Mouse (Mus musculus): ENCODE measurements at regions not wholly inside any gene's neighbourhood (a gene's known extent, or its start where the extent isn't known, plus 50 kb on each side); places are given as distances from the start of the nearest gene placed in this dataset.

DNA sequence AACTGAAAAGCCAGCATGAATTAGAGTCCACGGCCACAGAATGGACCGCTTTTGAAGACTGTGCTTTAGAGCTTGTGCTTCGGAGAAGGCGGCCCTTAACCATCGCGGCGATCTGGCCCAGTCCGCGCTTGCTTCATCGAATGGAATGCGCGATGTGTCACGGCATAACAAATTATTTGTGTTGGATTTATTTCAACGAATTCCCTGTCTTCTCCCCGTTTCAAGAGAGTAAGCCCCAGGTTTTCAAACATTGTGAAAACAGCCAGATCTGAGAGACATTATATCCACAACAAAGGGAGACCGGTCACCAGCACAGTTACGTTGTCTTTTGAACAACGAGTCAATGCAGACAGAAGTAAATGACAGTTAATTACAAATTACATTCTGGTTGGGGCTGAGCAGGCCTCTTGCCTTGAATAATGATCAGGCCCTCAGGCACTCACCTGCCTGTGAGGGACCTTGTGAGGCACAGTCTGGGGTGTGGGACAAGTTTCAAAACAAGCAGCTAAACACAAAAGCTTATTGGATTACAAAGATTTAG is 275.9 kb upstream of the Irx2 start:
- peak; percentile 12 for DNase-seq (ENCODE audit: low spot score)
- WGBS, result 24% methylated on average over 18 of the region's 18 CpGs
- Histone ChIP-seq H3K4me2 (ENCODE audit: low read depth, low read length, poor library complexity, severe bottlenecking) (peak overlapping the region; percentile 20), H3K9ac (replicated peaks; ENCODE audit: low read length, poor library complexity, severe bottlenecking) (no peak overlapping the region), H3K27ac (ENCODE audit: low read depth, low read length) (no peak overlapping the region), H3K4me3 (ENCODE audit: low read depth, low read length) (no peak overlapping the region), H3K27me3 (ENCODE audit: insufficient read depth, low read length) (peaks cover 5% of the 10 kb centered on the region; the same call in 1 of the 2 replicates), H3K9me3 (ENCODE audit: low read length) (no peaks in the 10 kb centered on the region), H3K36me3 (ENCODE audit: insufficient read depth, low read length) (no peaks in the 10 kb centered on the region), H3K4me1 (ENCODE audit: insufficient read depth, low read length) (no peaks in the 10 kb centered on the region)
- TF ChIP-seq CTCF (IDR thresholded peaks at IDR 0.05), result no peak
- no peak for ATAC-seq (ENCODE audit: low FRiP score)

- no peak overlapping the region for H3K27ac ChIP-seq (ENCODE audit: low read depth, low read length)
- no peak overlapping the region for H3K9ac ChIP-seq (replicated peaks; ENCODE audit: low read length, poor library complexity, severe bottlenecking)
- H3K4me2 ChIP-seq (ENCODE audit: low read depth, low read length, poor library complexity, severe bottlenecking), result no peak overlapping the region
- ATAC-seq (ENCODE audit: low FRiP score) (no peak), DNase-seq (ENCODE audit: low spot score) (no peak)
- no peaks in the 10 kb centered on the region for H3K9me3 ChIP-seq (ENCODE audit: low read length)
- no peak for TF ChIP-seq CTCF (IDR thresholded peaks at IDR 0.05)
- 78% methylated on average over 1 of the region's 1 CpGs for WGBS
- no peaks in the 10 kb centered on the region for H3K4me1 ChIP-seq (ENCODE audit: insufficient read depth, low read length)
- no peak overlapping the region for H3K4me3 ChIP-seq (ENCODE audit: low read depth, low read length)
- H3K36me3 ChIP-seq (ENCODE audit: insufficient read depth, low read length), result no peaks in the 10 kb centered on the region
- 0 out of 2 replicates have a peak, but pooled peaks cover under 1% of the 10 kb centered on the region for H3K27me3 ChIP-seq (ENCODE audit: insufficient read depth, low read length)
Measured at GRCm38 (mm10) chr13:72355297-72355696, 273.3 kb upstream of the Irx2 start.

DNA sequence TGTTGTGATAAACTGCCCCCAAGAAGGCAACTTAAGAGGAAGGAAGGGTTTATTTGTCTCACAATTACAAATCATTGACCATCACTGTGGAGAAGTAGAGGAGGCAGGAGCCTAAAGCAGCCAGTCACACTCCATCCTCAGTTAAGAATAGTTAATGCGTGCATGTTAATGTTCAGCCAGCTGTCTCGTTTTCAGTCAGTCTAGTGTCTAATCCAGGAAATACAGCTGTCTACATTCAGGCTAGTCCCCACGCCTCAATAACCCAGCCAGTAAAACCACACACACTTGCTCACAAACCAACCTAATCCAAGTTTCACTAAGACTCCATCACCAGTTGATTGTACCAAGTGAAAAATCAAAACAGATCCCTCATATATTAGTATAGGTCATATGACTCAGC is 272.8 kb upstream of the Irx2 start:
- H3K9me3 ChIP-seq (ENCODE audit: low read length), result no peaks in the 10 kb centered on the region
- ATAC-seq (ENCODE audit: low FRiP score) (no peak), DNase-seq (ENCODE audit: low spot score) (no peak)
- H3K27ac ChIP-seq (ENCODE audit: low read depth, low read length), result no peak overlapping the region
- H3K27me3 ChIP-seq (ENCODE audit: insufficient read depth, low read length), result no peaks in the 10 kb centered on the region
- no peak overlapping the region for H3K4me3 ChIP-seq (ENCODE audit: low read depth, low read length)
- no peaks in the 10 kb centered on the region for H3K36me3 ChIP-seq (ENCODE audit: insufficient read depth, low read length)
- no peak for TF ChIP-seq CTCF (IDR thresholded peaks at IDR 0.05)
- H3K4me2 ChIP-seq (ENCODE audit: low read depth, low read length, poor library complexity, severe bottlenecking), result no peak overlapping the region
- H3K9ac ChIP-seq (replicated peaks; ENCODE audit: low read length, poor library complexity, severe bottlenecking), result no peak overlapping the region
- 60% methylated on average over 3 of the region's 3 CpGs for WGBS
- no peaks in the 10 kb centered on the region for H3K4me1 ChIP-seq (ENCODE audit: insufficient read depth, low read length)

GRCm38 (mm10) chr13:72358243-72358904 is 270.2 kb upstream of the Irx2 start:
- ATAC-seq (ENCODE audit: low FRiP score) (0 out of 2 replicates have a peak, but pooled peaks have one; percentile 47), DNase-seq (ENCODE audit: low spot score) (no peak)
- Histone ChIP-seq H3K9me3 (ENCODE audit: low read length) (no peaks in the 10 kb centered on the region), H3K4me1 (ENCODE audit: insufficient read depth, low read length) (no peaks in the 10 kb centered on the region), H3K4me2 (ENCODE audit: low read depth, low read length, poor library complexity, severe bottlenecking) (no peak overlapping the region), H3K9ac (replicated peaks; ENCODE audit: low read length, poor library complexity, severe bottlenecking) (no peak overlapping the region), H3K27ac (ENCODE audit: low read depth, low read length) (no peak overlapping the region), H3K27me3 (ENCODE audit: insufficient read depth, low read length) (no peaks in the 10 kb centered on the region), H3K36me3 (ENCODE audit: insufficient read depth, low read length) (no peaks in the 10 kb centered on the region), H3K4me3 (ENCODE audit: low read depth, low read length) (no peak overlapping the region)
- 33% methylated on average over 8 of the region's 8 CpGs for WGBS
- no peak for TF ChIP-seq CTCF (IDR thresholded peaks at IDR 0.05)

GRCm38 (mm10) chr13:72365534-72366271 is 262.9 kb upstream of the Irx2 start:
- ATAC-seq (ENCODE audit: low FRiP score) (0 out of 2 replicates have a peak, but pooled peaks have one; percentile 36), DNase-seq (ENCODE audit: low spot score) (peak; percentile 33)
- H3K4me2 ChIP-seq (ENCODE audit: low read depth, low read length, poor library complexity, severe bottlenecking), result peak overlapping the region; percentile 48
- H3K9me3 ChIP-seq (ENCODE audit: low read length), result no peaks in the 10 kb centered on the region
- no peaks in the 10 kb centered on the region; the same call in 1 of the 2 replicates for H3K27me3 ChIP-seq (ENCODE audit: insufficient read depth, low read length)
- H3K27ac ChIP-seq (ENCODE audit: low read depth, low read length), result no peak overlapping the region
- TF ChIP-seq CTCF (IDR thresholded peaks at IDR 0.05), result no peak
- WGBS, result 19% methylated on average over 24 of the region's 24 CpGs
- no peak overlapping the region; the same call in 1 of the 2 replicates for H3K9ac ChIP-seq (replicated peaks; ENCODE audit: low read length, poor library complexity, severe bottlenecking)
- H3K4me3 ChIP-seq (ENCODE audit: low read depth, low read length), result no peak overlapping the region; the same call in 1 of the 2 replicates
- H3K36me3 ChIP-seq (ENCODE audit: insufficient read depth, low read length), result no peaks in the 10 kb centered on the region
- H3K4me1 ChIP-seq (ENCODE audit: insufficient read depth, low read length), result peaks cover 5% of the 10 kb centered on the region

DNA sequence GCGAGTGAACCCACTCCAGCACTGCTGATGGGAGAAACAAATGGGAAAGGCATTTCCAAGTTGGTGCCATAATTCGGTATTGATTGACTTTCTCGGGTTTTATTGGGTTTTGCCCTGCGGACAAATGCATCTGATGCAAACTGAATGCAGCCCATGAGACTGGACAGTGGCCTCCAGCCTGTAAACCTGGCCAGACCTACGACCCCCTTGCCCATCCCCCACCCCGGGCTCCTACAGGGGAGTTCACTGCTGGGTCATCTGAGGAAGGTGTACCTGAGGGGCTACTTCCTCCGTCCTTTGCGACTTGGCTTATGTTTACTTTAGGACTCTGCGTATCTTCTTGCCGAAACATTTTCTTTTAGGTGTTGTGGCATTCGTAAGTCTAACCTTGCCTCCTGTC is 262.3 kb upstream of the Irx2 start:
- TF ChIP-seq CTCF (IDR thresholded peaks at IDR 0.05), result no peak
- H3K9me3 ChIP-seq (ENCODE audit: low read length), result no peaks in the 10 kb centered on the region
- 70% methylated on average over 11 of the region's 11 CpGs for WGBS
- no peak overlapping the region; the same call in 1 of the 2 replicates for H3K4me3 ChIP-seq (ENCODE audit: low read depth, low read length)
- ATAC-seq (ENCODE audit: low FRiP score) (no peak), DNase-seq (ENCODE audit: low spot score) (no peak)
- H3K4me1 ChIP-seq (ENCODE audit: insufficient read depth, low read length), result peaks cover 5% of the 10 kb centered on the region
- no peak overlapping the region for H3K27ac ChIP-seq (ENCODE audit: low read depth, low read length)
- H3K4me2 ChIP-seq (ENCODE audit: low read depth, low read length, poor library complexity, severe bottlenecking), result peak overlapping the region; percentile 48
- no peak overlapping the region; the same call in 1 of the 2 replicates for H3K9ac ChIP-seq (replicated peaks; ENCODE audit: low read length, poor library complexity, severe bottlenecking)
- H3K27me3 ChIP-seq (ENCODE audit: insufficient read depth, low read length), result no peaks in the 10 kb centered on the region; the same call in 1 of the 2 replicates
- H3K36me3 ChIP-seq (ENCODE audit: insufficient read depth, low read length), result no peaks in the 10 kb centered on the region
